Mouse (Mus musculus) hindbrain, embryonic 16.5 days (tissue): ENCODE data around the gene Nr2c2ap. TPM values are rescaled to one million over a fixed set of nuclear protein-coding genes. Genes with fewer than 3 reads are reported as not detected.

Experiments used
- ATAC-seq: fragments of 200-750 bp; cut with Nextera tagmentation; 2 replicates; pipeline ENCODE4 v1.8.0; 2017; ENCODE audit warnings: moderate TSS enrichment, moderate library complexity
- H3K27ac ChIP-seq: fragments of 300-500 bp; sonication (generic); 2 replicates; pipeline ENCODE4 v1.5.1; 2014; ENCODE audit warnings: low read depth, mild to moderate bottlenecking, control low read depth, low read length, moderate library complexity
- H3K27me3 ChIP-seq: fragments of 300-500 bp; sonication (generic); replicated peaks from 2 replicates; pipeline ENCODE4 v1.6.1; 2014; ENCODE audit warnings: low read length; ENCODE audit not compliant: control insufficient read depth, insufficient read depth
- H3K36me3 ChIP-seq: fragments of 300-500 bp; sonication (generic); 2 replicates; pipeline ENCODE4 v1.6.1; 2014; ENCODE audit warnings: mild to moderate bottlenecking, low read length, moderate library complexity, mixed read lengths; ENCODE audit not compliant: control insufficient read depth, insufficient read depth
- H3K4me1 ChIP-seq: fragments of 300-500 bp; sonication (generic); 2 replicates; pipeline ENCODE4 v1.6.1; 2014; ENCODE audit warnings: low read depth, low read length; ENCODE audit not compliant: control insufficient read depth, insufficient read depth
- H3K4me2 ChIP-seq: fragments of 300-500 bp; sonication (generic); 2 replicates; pipeline ENCODE4 v1.6.1; 2014; ENCODE audit warnings: mild to moderate bottlenecking, low read length, control low read depth, moderate library complexity
- H3K4me3 ChIP-seq: fragments of 300-500 bp; sonication (generic); 2 replicates; pipeline ENCODE4 v1.5.1; 2014; ENCODE audit warnings: mild to moderate bottlenecking, low read length, control low read depth, moderate library complexity
- H3K9ac ChIP-seq: fragments of 300-500 bp; sonication (generic); 2 replicates; pipeline ENCODE4 v1.6.1; 2014; ENCODE audit warnings: low read depth, mild to moderate bottlenecking, control low read depth, low read length, moderate library complexity
- H3K9me3 ChIP-seq: fragments of 300-500 bp; sonication (generic); 2 replicates; pipeline ENCODE4 v1.6.1; 2014; ENCODE audit warnings: mild to moderate bottlenecking, low read length, moderate library complexity; ENCODE audit not compliant: control insufficient read depth
- WGBS: fragments of 180-500 bp; shearing (Covaris S2); extraction: QIAGEN DNeasy Blood & Tissue Kit; methylation state at CpG from one replicate; pipeline ENCODE4 v1.1.7; 2014; 5-methylcytosine and 5-hydroxymethylcytosine counted together
- polyA plus RNA-seq: library from polyadenylated mRNA; unstranded; fragments of >200 nt; fragmentation: Nextera tagmentation; extraction: Ambion mirVana; gene quantifications from 2 replicates; pipeline ENCODE4 v1.2.1, GENCODE M21; 2015

Nr2c2ap gene
- polyA plus RNA-seq = 46.7 and 51.6 TPM in 2 replicates

DNA sequence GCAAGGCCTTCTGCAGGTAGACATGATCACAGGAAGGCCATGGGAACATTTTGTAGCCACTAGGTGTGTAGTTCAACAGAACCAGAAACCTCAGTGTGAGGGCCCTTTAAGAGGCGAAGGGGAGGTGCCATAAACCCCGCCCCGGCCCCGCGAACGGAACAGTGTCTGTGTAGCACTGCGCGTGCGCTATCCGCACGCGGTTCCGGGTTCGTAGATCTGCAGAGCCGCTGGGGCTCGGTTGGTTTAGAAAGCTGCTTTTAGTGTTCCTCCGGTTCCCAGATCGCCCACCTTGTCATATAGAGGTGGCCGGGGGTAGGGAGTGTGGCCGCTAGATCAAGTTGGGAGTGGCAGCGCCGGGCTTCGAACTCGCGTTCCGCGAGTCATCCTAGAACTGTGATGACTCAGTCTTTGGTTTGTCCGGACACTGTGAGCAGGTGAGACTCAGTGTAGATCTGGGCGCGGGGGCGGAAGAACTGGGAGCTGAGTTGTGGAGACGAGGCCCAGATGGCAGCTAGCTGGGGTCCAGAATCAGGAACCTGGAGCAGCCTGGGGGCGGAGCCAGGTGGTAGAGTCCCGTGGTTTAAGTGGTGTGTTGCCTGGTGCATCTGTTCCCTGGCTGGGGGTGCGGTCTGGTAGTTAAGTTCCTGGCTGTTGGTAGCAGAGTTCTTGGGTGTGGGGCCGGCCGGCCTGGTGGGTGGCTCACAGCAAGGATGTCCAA is at the start of gene Nr2c2ap:
Gene Nr2c2ap, plus strand, starts transcription at position 168 of the 718 bp plus-strand sequence.
- Histone ChIP-seq H3K4me2 (peak within 1 kb of the TSS; percentile 91), H3K36me3 (peaks cover 15% of the 10 kb centered on the region), H3K9me3 (no peaks in the 10 kb centered on the region), H3K9ac (peak within 1 kb of the TSS; percentile 75), H3K4me1 (peaks cover 10% of the 10 kb centered on the region), H3K27ac (peak within 1 kb of the TSS; percentile 55), H3K27me3 (no peaks in the 10 kb centered on the region), H3K4me3 (peak within 1 kb of the TSS; percentile 81)
- peak; percentile 75 for ATAC-seq
- 1% methylated on average over 37 of the region's 37 CpGs for WGBS

DNA sequence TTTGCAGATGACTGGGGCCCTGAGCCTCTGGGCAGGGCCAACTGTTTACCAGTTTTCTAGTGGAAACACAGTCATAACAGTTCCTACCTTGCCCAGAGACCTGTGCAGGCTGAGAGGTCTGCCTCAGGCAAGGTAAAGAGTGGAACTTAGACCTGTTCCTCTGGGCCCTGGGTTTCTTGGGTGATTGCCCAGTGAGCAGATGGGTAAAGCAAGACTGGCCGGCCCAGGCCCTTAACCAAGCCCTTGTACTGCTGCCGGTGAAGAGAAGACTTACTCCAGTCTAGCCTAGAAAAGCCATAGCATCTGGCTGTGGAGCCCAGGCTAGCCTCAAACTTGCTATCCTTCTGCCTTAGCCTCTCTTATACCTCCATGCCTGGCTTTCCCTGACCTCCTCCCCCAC is 49.2 kb upstream of the Nr2c2ap start:
- H3K4me3 ChIP-seq = no peak overlapping the region
- peaks cover 20% of the 10 kb centered on the region for H3K4me1 ChIP-seq
- H3K27me3 ChIP-seq = peaks cover 41% of the 10 kb centered on the region
- no peak overlapping the region for H3K4me2 ChIP-seq
- H3K36me3 ChIP-seq = no peaks in the 10 kb centered on the region
- no peak for ATAC-seq
- H3K27ac ChIP-seq = no peak overlapping the region
- no peaks in the 10 kb centered on the region for H3K9me3 ChIP-seq
- WGBS = 88% methylated on average over 2 of the region's 2 CpGs
- no peak overlapping the region for H3K9ac ChIP-seq

DNA sequence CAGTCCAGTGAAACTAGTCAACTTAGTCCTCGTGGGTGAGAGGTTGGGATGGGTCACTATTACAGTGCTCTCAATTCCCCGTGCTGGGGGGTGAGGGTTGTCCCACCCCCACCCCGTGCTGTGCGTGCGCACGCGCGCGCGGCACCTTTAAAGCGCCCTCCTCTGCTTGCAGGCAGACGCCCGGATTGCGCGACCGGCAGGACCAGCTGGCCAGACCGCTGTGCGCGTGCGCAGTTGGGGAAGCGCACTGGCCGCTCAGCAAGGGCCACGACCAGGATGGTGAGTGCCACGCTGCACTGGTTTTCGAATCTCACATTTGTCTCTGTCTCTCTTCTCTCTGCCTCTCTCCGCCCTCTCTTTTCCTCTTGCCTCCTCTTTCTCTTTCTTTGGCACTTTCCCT is 47.8 kb upstream of the Nr2c2ap start, which contains the start of gene Hapln4:
Gene Hapln4, plus strand, starts transcription at position 173 of the 400 bp plus-strand sequence.
- no peaks in the 10 kb centered on the region for H3K9me3 ChIP-seq
- H3K4me1 ChIP-seq = peaks cover 28% of the 10 kb centered on the region
- no peaks in the 10 kb centered on the region for H3K36me3 ChIP-seq
- peak within 1 kb of the TSS; percentile 90 for H3K4me2 ChIP-seq
- WGBS = under 1% methylated on average over 26 of the region's 26 CpGs
- ATAC-seq = no peak
- peak within 1 kb of the TSS; percentile 39 for H3K9ac ChIP-seq
- no peak within 1 kb of the TSS for H3K27ac ChIP-seq
- H3K4me3 ChIP-seq = peak within 1 kb of the TSS; percentile 39
- peaks cover 50% of the 10 kb centered on the region for H3K27me3 ChIP-seq

DNA sequence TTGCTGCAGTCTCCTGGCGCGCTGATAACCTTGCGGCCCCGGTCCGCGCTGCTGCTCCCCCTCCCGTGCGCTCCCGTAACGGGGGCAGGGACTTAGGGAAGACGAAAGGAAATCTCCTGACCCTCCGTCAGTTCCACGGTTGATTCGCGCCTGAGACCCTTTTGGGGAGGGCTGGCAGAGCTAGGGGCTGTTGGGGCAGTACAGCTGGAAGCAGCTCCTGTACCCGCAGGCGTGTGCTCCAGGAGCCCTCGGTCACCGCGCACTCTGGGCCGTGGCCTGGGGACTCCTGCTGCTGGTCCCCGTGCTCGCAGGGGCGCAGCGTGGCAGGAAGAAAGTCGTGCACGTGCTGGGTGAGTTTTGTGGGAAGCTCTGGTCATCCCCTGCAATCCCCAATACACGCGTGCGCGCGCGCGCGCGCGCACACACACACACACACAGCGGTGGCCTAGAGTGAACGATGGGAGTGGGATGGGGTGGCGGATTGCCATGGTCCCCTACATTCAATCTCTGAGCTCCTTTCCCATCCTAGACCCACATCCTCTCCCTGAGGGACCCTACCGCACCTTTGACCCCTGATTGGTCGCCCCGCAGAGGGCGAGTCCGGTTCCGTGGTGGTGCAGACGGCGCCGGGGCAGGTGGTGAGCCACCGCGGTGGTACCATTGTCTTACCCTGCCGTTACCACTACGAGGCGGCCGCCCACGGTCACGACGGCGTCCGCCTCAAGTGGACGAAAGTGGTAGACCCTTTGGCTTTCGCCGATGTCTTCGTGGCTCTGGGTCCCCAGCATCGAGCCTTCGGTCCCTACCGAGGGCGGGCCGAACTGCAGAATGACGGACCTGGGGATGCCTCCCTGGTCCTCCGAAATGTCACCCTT is 46.7 kb upstream of the Nr2c2ap start:
- WGBS = 2% methylated on average over 68 of the region's 71 CpGs
- Histone ChIP-seq H3K4me2 (peak overlapping the region; percentile 90), H3K9ac (peak overlapping the region; percentile 39), H3K4me1 (peaks cover 36% of the 10 kb centered on the region), H3K27me3 (peaks cover 52% of the 10 kb centered on the region), H3K27ac (no peak overlapping the region), H3K9me3 (no peaks in the 10 kb centered on the region), H3K36me3 (no peaks in the 10 kb centered on the region), H3K4me3 (peak overlapping the region; percentile 39)
- ATAC-seq = peak; percentile 22

DNA sequence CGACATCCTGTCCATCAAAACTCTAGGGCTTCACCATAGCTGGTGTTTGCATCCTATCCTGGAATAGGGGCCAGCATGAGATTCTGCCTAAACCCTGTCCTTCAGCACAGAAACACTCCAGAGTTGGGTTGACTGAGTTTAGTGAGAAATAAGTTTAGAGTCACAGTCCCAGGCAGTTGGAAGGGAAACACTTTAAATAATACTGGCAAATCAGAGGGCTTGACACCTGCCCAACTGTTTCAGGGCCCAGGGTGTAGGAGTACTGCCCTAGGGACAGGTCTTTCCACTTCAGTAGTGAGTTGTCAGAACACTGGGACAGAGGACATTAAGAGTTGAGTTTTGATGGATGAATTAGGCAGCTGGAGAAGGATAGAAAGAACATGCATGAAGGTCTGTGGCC is 45.0 kb upstream of the Nr2c2ap start:
- Histone ChIP-seq H3K4me1 (peaks cover 41% of the 10 kb centered on the region), H3K4me2 (no peak overlapping the region), H3K27me3 (peaks cover 52% of the 10 kb centered on the region), H3K4me3 (no peak overlapping the region), H3K9ac (no peak overlapping the region), H3K36me3 (no peaks in the 10 kb centered on the region), H3K27ac (no peak overlapping the region), H3K9me3 (no peaks in the 10 kb centered on the region)
- ATAC-seq = no peak
- 36% methylated on average over 1 of the region's 1 CpGs for WGBS

DNA sequence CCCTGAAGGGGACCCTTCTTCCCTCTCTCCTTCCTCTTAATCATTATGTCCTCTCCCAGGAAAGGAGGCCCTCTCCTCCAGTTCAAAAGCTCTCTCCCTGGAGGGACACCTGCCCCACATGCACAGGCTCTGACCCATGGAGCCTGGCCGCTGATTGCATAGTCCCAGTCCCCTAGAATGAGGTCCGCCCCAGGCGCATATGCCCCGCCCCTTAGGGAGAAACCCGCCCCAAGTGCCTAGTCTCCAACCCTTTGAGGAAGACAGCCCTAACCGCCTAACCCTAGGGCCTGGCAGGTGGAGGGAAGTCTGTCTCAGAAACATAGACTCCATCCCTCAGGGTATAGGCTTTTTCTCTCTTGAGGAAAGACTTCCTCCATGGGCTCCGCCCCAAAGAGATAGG is 43.9 kb upstream of the Nr2c2ap start:
- peaks cover 48% of the 10 kb centered on the region for H3K27me3 ChIP-seq
- no peak overlapping the region for H3K4me3 ChIP-seq
- H3K4me2 ChIP-seq = no peak overlapping the region

DNA sequence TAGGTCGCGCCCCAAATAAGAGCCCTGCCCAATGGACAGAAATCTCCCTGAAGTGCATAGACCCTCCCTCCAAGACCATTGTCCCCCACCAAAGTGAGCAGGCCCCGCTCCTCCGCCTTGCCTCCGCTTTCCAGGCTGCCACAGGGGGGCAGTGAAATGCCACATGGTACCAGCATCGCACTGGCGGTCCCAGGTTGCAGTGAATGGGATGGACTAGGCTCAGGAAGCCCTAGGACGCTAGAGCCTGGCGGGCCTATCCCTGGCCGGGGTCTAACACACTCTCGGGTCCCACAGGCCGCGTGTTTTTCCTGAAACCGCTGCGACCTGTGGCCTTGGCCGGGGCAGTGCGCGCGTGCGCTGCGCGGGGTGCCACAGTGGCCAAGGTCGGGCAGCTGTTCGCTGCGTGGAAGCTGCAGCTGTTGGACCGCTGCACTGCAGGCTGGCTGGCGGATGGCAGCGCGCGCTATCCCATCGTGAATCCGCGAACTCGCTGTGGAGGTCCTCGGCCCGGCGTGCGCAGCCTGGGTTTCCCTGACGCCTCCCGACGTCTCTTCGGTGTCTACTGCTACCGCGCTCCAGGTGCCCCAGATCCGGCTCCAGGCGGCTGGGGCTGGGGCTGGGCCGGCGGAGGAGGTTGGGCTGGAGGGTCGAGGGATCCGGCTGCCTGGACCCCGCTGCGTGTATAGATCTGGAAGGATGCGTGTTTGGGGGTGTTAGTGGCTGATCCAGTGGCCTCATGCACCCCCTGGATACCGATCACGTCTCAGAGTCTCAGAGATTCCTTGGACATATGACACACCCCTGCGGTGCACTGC is 43.1 kb upstream of the Nr2c2ap start:
- no peak overlapping the region for H3K27ac ChIP-seq
- H3K9me3 ChIP-seq = no peaks in the 10 kb centered on the region
- 5% methylated on average over 55 of the region's 56 CpGs for WGBS
- H3K4me1 ChIP-seq = peaks cover 40% of the 10 kb centered on the region
- peak overlapping the region; percentile 46 for H3K4me3 ChIP-seq
- H3K36me3 ChIP-seq = no peaks in the 10 kb centered on the region
- ATAC-seq = peak; percentile 74
- H3K4me2 ChIP-seq = peak overlapping the region; percentile 90
- H3K27me3 ChIP-seq = peaks cover 42% of the 10 kb centered on the region
- peak overlapping the region; percentile 67 for H3K9ac ChIP-seq

More for the DNA sequence above, 43.9 kb upstream of the Nr2c2ap start:
- WGBS = 3% methylated on average over 7 of the region's 7 CpGs
- Histone ChIP-seq H3K36me3 (no peaks in the 10 kb centered on the region), H3K9ac (no peak overlapping the region), H3K27ac (no peak overlapping the region), H3K9me3 (no peaks in the 10 kb centered on the region), H3K4me1 (peaks cover 41% of the 10 kb centered on the region)
- no peak for ATAC-seq

DNA sequence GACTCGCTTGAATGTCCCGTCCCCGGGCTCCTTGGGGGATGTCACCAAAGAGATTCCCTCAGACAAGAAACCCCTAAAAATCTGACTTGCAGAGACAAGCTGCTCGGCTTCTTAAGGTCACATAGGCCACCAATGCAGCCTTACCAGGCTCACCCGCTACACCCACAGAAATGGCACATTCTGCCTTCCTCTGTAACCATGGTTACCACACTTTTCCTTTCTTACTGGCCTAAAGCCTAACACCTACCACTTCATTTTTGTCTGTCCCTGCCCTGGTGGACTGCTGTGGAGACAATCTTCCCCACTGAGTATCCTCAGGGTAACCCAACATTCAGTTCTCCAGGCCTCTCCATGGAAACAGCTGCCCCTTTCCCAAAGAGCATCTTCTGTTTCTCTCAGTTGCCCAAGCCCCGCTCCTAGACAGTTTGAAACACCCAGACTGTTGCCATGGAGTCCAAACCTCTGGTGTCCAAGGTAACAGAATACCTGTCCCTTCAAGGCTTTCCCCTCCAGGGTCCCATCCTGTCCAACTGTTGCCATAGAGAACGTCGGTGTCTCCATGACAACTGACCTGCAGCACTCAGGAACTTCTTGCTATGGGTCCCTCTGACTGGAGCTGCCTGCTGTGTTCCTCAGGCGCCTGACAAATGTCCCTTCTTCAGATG is 41.7 kb upstream of the Nr2c2ap start:
- 29% methylated on average over 9 of the region's 9 CpGs for WGBS
- H3K9ac ChIP-seq = no peak overlapping the region; the same call in 1 of the 2 replicates
- H3K27me3 ChIP-seq = peaks cover 31% of the 10 kb centered on the region
- H3K4me2 ChIP-seq = no peak overlapping the region
- H3K9me3 ChIP-seq = no peaks in the 10 kb centered on the region
- no peak overlapping the region for H3K27ac ChIP-seq
- H3K36me3 ChIP-seq = no peaks in the 10 kb centered on the region
- H3K4me1 ChIP-seq = peaks cover 26% of the 10 kb centered on the region
- peak; percentile 35 for ATAC-seq
- no peak overlapping the region for H3K4me3 ChIP-seq
